Mouse (Mus musculus) c-Kit-positive CD71-positive TER-119-positive erythroid progenitor cells, embryonic 14.5 days (primary cell): Measurements from ENCODE around the gene Ssbp4.

Source experiments
- DNase-seq: peaks from one replicate; pipeline ENCODE4 v3.0.0-alpha.2; 2013; ENCODE audit warnings: low spot score

Gene Ssbp4

GRCm38 (mm10) chr8:70608749-70609367 is at the start of gene Ssbp4:
Gene Ssbp4 (minus strand): TSS chr8:70608872.
- DNase-seq: peak; percentile 34

- DNase-seq: no peak
Measured at GRCm38 (mm10) chr8:70657739-70658138, 49.1 kb upstream of the Ssbp4 start.

GRCm38 (mm10) chr8:70657214-70657613 is 48.5 kb upstream of the Ssbp4 start:
- DNase-seq: no peak

GRCm38 (mm10) chr8:70656193-70656790 is 47.6 kb upstream of the Ssbp4 start:
- DNase-seq: no peak

GRCm38 (mm10) chr8:70655469-70655868 is 46.8 kb upstream of the Ssbp4 start:
- no peak for DNase-seq

GRCm38 (mm10) chr8:70654121-70654520 is 45.4 kb upstream of the Ssbp4 start:
- no peak for DNase-seq

GRCm38 (mm10) chr8:70653226-70653625 is 44.6 kb upstream of the Ssbp4 start:
- no peak for DNase-seq

- no peak for DNase-seq
Measured at GRCm38 (mm10) chr8:70650351-70650750, 41.7 kb upstream of the Ssbp4 start.

- no peak for DNase-seq
Measured at GRCm38 (mm10) chr8:70649324-70649723, 40.7 kb upstream of the Ssbp4 start.

GRCm38 (mm10) chr8:70648921-70649320 is 40.2 kb upstream of the Ssbp4 start:
- no peak for DNase-seq

GRCm38 (mm10) chr8:70648164-70648442 is 39.4 kb upstream of the Ssbp4 start:
- no peak for DNase-seq

- DNase-seq: no peak
Measured at GRCm38 (mm10) chr8:70647343-70648163, 38.9 kb upstream of the Ssbp4 start.

GRCm38 (mm10) chr8:70646775-70647174 is 38.1 kb upstream of the Ssbp4 start:
- no peak for DNase-seq

- DNase-seq: no peak
Measured at GRCm38 (mm10) chr8:70646369-70646768, 37.7 kb upstream of the Ssbp4 start.

GRCm38 (mm10) chr8:70645501-70646224 is 37.0 kb upstream of the Ssbp4 start:
- no peak for DNase-seq

- peak; percentile 37 for DNase-seq
Measured at GRCm38 (mm10) chr8:70644065-70644464, 35.4 kb upstream of the Ssbp4 start.

GRCm38 (mm10) chr8:70643019-70643418 is 34.3 kb upstream of the Ssbp4 start:
- no peak for DNase-seq

GRCm38 (mm10) chr8:70638752-70639151 is 30.1 kb upstream of the Ssbp4 start:
- DNase-seq: no peak

- DNase-seq: no peak
Measured at GRCm38 (mm10) chr8:70636838-70637237, 28.2 kb upstream of the Ssbp4 start.

GRCm38 (mm10) chr8:70635527-70635926 is 26.9 kb upstream of the Ssbp4 start:
- no peak for DNase-seq

- no peak for DNase-seq
Measured at GRCm38 (mm10) chr8:70634066-70634465, 25.4 kb upstream of the Ssbp4 start.

GRCm38 (mm10) chr8:70632346-70632892 is 23.7 kb upstream of the Ssbp4 start, which contains the start of gene Gdf15:
Gene Gdf15 (minus strand): TSS chr8:70632456.
- DNase-seq: no peak
